Mouse (Mus musculus) left cerebral cortex, adult 11 months (tissue): Measurements from ENCODE around the gene Gjd2.

ENCODE experiments used
- DNase-seq: peaks from one replicate; pipeline ENCODE4 v3.0.0; 2022; ENCODE audit warnings: low spot score

The Gjd2 gene

DNA sequence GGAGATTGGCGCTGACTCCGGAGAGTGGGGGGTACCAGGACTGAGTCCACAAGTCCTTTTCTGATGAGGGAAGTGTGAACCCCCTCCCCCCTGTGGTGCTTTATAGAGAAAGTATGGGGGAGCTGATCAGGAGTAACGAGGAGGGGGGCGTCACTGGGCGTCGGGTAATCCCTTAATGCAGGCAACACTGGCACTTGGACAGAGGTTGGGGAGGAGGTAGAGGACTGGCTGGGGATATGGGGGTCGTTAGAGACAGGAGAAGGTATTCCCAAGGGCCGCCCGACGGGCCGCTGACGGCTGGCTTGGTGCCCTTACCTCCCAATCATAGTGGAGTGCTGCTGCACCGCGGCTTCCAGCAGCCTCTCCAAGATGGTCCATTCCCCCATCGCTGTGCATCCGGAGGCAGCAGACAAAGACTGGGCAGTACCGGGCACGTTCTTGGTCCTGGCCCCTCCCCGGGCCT is 639 bp downstream of the Gjd2 start:
- no peak for DNase-seq

DNA sequence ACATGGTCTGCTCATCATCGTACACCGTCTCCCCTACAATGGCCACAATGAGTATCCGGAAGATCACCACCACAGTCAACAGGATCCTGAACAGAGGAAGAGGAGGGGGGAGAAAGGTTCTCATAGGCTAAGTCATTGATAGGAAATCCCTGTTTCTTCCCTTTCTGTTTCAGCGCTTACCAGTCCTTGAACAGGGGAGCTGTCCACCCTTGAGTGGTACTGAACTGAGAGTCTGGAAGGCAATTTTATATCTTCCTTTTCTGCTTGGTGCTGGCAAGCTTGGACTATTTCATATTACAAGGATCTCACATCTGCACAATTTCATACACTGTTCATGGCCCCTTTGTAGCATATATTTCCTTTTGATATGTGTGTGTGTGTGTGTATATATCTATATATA is 1.6 kb downstream of the Gjd2 start:
- no peak for DNase-seq

- no peak for DNase-seq
Measured at GRCm38 (mm10) chr2:114008321-114008720, 5.1 kb downstream of the Gjd2 start.

GRCm38 (mm10) chr2:113997484-113997883 is 15.9 kb downstream of the Gjd2 start:
- no peak for DNase-seq

- DNase-seq = no peak
Measured at GRCm38 (mm10) chr2:113996930-113997329, 16.5 kb downstream of the Gjd2 start.

DNA sequence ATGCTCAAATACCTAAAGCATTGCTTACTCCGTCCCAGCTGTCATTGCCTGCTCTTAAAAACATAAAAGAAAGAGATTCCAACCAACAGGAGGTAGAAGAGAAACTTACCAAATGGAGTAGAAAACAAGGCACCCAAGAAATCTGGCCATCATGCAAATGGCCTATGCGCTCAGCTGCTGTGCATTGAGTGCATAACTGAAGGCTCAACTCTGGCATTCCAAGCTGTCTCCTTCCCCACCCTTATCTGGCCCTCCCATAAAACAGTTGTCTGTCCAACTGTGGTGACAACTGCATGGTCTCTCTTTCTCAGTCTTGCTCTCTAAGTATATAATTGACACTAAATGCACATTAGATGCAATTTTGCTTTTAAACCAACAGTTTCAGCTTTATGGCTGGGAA is 28.5 kb downstream of the Gjd2 start:
- no peak for DNase-seq

- DNase-seq = no peak
Measured at GRCm38 (mm10) chr2:113980664-113981063, 32.8 kb downstream of the Gjd2 start.

- DNase-seq = no peak
Measured at GRCm38 (mm10) chr2:113978151-113978771, 35.2 kb downstream of the Gjd2 start.

DNA sequence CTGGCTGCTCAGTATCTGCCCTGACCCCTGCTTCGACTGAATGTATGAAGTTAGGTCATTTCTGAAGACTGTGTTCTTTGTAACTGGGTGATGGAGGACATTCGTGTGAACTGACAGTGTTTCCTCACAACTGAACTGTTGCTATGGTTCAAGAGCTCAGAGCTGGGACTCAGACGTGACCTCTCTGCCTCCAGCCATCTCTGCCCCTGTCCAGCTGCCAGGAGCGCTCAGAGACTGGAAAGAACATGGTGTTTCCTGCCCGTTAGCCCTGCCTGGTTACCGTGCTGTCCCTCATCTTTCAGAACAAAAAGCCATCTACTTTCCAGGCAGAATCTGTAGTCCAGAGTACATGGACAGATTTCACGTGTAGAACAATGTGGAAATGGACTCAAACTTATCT is 39.5 kb downstream of the Gjd2 start:
- DNase-seq = no peak

- DNase-seq = no peak
Measured at GRCm38 (mm10) chr2:113966421-113966820, 47.0 kb downstream of the Gjd2 start.
